Mouse (Mus musculus) urinary bladder, postnatal 10 days (tissue): ENCODE data around the gene Sh3pxd2a.

Experiments
- DNase-seq: peaks from one replicate; pipeline ENCODE4 v3.0.0; 2022; ENCODE audit warnings: low spot score

Sh3pxd2a gene

GRCm38 (mm10) chr19:47489233-47489632 is 25.0 kb upstream of the Sh3pxd2a start:
- DNase-seq, result no peak

DNA sequence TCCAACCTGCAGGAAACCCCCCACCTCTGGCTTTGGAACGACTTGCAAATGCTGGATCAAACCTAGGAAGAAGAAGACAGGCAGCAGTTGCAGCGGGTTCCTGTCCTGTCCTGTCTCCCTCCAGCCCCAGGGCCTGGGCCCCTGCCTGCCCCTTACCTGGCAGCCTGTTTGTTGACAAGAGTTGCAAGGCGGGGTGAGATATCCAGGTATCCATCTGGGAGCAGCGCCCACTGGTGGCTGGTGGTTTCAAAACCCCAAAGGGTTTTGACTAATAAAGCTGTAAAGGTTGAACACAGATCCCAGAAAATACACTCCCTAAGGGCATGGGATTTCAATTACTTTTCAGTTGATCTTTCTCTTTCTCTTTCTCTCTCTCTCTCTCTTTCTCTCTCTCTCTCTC is 24.0 kb upstream of the Sh3pxd2a start:
- DNase-seq, result no peak

GRCm38 (mm10) chr19:47487572-47487971 is 23.4 kb upstream of the Sh3pxd2a start:
- no peak for DNase-seq

- DNase-seq, result no peak
Measured at GRCm38 (mm10) chr19:47485997-47486566, 21.9 kb upstream of the Sh3pxd2a start.

DNA sequence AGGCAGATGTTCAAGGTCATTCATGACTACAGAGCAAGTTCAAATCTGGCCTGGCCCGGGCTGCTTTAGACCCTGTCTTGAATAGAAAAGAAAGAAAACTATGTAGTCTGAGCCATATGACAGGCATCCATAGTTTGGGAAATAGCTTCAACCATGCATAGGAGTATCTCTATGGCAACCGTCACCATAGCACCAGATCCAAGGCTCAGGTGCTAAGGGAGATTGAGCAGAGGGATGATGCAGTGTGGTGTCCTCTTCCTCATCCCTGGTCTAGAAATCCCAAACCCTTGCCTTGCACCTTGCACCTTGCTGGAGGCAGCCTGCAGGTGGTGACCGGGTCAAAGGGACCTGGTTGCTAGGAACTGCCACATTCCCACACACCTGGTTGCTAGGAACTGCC is 19.9 kb upstream of the Sh3pxd2a start:
- no peak for DNase-seq

- no peak for DNase-seq
Measured at GRCm38 (mm10) chr19:47483346-47483745, 19.1 kb upstream of the Sh3pxd2a start.

DNA sequence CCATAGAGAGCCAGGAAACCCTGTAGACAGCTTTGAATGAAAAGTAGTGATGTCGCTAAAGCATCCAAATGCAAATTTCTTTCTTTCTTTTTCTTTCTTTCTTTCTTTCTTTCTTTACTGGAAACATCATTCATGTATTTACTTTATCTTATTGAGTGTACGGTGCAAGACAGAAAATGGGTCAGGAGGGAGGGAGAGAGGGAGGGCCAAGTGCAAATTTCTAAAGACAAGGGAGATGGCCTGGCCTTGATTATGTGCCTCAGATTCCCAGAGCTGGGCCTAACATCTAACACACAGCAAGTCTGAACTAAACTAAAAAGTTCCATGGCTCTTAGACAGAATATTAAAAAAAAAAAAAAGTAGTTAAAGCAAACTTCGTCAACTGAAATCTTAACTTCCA is 9.3 kb upstream of the Sh3pxd2a start:
- DNase-seq, result no peak

GRCm38 (mm10) chr19:47472881-47473400 is 8.7 kb upstream of the Sh3pxd2a start:
- DNase-seq, result no peak

- no peak for DNase-seq
Measured at GRCm38 (mm10) chr19:47471808-47472207, 7.6 kb upstream of the Sh3pxd2a start.

DNA sequence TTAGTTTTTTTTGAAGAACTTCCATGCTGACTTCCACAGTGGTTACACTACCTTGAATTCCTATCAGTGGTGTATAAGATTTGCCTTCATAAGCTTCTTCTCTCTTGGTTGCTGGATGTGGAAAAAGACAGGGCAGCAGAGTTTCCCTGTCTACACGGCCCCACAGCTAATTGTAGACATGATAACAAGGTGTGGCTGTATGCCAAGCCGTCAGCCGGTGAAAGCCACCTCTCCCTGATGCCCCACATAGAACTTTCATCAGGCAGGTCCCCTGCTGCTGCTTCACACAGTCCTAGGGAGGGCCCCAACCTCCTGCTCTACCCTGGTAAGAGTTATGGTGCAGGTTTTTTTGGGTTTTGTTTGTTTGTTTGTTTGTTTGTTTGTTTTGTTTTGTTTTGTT is 4.5 kb upstream of the Sh3pxd2a start:
- DNase-seq, result no peak

- no peak for DNase-seq
Measured at GRCm38 (mm10) chr19:47466775-47467174, 2.6 kb upstream of the Sh3pxd2a start.

- no peak for DNase-seq
Measured at GRCm38 (mm10) chr19:47465467-47465866, 1.3 kb upstream of the Sh3pxd2a start.

DNA sequence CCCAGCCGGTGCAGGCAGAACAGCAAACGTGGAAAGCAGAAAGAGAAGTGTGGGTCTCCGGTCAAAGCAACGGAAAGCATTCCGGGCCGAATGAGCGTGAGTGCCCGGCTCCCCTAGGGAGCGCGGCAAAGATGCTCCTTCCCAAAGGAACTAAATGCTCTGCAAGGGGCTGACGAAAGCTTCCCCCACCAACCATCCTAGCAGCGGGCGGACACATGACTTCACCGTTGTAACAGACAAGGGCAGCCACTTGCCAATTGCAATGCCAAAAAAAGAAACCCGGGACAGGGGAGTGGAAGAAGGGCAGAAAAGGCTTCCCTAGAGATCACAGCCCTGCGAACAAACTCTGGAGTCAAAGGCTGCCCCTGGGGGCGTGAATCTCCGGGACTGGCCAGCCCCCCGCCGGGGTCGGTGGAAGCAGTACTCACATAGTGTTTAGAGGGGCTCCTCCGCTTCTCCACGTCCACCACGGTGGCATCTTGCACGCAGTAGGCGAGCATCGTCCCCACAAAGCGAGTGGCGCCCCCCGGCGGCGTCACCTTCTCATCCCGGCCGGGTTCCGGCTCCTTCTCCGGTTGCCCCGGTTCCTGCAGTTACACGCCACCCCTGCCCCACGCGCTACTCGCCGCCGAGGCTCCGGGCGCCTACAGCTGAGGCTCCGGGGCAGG is 431 bp downstream of the Sh3pxd2a start:
- peak; percentile 47 for DNase-seq

- DNase-seq, result no peak
Measured at GRCm38 (mm10) chr19:47463206-47463605, 995 bp downstream of the Sh3pxd2a start.

DNA sequence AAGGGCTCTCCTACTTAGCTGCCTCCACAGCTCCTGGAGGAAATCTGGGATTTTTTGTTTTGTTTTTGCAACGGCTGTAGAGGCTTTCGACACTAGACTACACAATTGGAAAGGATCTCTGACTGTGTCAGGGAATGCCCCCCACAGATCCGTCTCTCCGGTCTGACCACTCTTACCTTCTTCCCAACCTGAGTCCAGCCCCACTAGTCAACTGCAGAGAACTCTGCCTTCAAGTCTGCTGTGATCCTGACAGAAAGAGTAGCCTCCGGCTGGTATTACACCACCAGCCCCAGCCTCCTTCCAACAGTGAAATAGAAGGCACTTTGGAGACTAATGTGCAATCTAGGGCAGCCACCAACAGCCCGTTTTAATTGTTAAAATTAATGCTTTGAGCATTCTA is 1.5 kb downstream of the Sh3pxd2a start:
- DNase-seq, result no peak

DNA sequence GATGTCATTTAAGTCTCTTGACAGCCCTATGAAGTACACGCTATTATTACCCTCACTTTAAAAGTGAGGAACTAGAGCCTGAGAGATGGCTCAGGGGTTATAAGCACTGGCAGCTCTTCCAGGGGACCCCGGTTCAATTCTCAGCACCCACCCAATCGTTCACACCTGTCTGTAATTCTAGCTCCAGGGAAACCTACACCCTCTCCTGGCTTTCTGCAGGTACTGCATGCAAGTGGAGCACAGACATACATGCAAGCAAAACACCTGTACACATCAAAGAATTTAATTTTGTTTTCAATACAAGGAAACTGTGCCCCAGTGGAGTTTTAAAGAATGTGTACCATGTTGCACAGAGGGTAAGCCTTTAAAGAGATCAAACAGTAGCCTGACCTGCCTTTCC is 2.4 kb downstream of the Sh3pxd2a start:
- no peak for DNase-seq

GRCm38 (mm10) chr19:47461386-47461785 is 2.8 kb downstream of the Sh3pxd2a start:
- no peak for DNase-seq

- DNase-seq, result no peak
Measured at GRCm38 (mm10) chr19:47460120-47460960, 3.9 kb downstream of the Sh3pxd2a start.

- DNase-seq, result no peak
Measured at GRCm38 (mm10) chr19:47459214-47459613, 5.0 kb downstream of the Sh3pxd2a start.

DNA sequence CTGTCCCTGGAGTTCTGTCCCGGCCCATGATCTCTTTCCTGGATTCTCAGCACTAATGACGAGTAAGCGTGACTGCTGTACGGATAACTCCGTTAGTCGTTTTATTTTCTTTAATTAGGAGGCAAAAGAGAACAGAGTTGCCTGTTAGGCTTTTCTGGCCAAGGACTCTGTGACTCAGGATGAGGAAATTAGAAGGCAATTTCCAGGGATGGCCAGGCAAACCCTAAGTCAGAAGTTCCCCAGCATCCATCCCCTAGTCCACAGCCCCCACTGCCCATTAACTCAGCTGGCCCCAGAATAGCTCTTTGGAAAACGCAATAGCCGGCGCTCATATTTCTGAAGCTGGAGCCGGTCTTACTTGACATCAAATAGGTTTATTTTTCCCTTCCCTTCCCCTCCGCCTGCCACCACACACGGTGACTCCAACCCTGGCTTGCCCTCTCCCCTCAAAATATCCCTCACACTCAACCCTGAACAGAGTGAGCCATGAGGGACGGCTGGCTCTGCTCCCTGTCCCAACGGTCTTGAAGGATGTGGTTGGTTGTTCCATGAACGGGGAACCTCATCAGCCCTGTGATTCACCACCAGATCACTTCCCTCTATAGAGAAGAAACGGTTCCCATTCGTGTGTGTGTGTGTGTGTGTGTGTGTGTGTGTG is 5.6 kb downstream of the Sh3pxd2a start:
- DNase-seq, result no peak

DNA sequence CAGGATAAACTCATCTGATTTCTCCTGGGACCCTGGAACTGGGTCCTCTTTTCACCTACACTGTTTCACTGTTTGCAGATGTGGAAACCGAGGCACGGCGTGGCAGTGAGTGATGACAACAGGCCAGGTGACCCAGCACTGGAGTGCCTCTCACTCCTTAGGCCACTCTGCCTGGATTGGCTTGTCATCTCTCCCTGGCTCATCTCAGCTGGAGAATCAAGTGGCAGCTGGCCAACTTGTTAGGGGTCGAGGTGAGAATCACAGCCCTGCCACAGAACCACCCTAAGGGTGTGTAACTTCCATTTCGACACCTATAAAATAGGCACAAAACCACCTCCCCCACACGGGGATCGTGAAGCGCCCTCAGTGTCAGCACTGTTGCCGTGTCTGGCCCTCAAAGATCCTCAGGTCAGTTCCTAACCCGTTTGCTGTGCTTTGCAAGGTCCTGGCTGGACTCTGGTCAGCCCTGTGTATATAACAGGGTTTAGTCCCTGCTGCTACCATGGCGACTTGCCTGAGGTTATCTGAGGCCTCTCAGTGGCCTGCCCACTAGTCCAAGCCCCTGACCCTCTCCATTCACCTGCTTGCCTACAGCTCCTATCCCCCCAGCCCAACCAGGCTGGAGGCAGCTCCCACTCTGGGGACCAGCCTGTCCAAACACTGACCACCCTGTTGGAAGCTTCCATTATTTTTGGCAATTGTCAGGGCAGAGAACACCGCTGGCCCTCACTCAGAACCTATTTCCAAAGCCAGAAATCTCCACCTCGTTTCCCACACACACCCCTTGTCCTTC is 6.3 kb downstream of the Sh3pxd2a start:
- DNase-seq, result no peak

- DNase-seq, result no peak
Measured at GRCm38 (mm10) chr19:47456021-47456420, 8.2 kb downstream of the Sh3pxd2a start.
